Mouse (Mus musculus): ENCODE measurements at regions not wholly inside any gene's neighbourhood (a gene's known extent, or its start where the extent isn't known, plus 50 kb on each side); places are given as distances from the start of the nearest gene placed in this dataset.

- DNase-seq (ENCODE audit: low spot score): no peak
- H3K4me1 ChIP-seq: peaks cover 27% of the 10 kb centered on the region
- no peaks in the 10 kb centered on the region for H3K9me3 ChIP-seq
- 38% methylated on average over 6 of the region's 6 CpGs for whole genome bisulfite sequencing
- no peak overlapping the region for H3K4me3 ChIP-seq
- peaks cover 39% of the 10 kb centered on the region; the same call in 1 of the 2 replicates for H3K27me3 ChIP-seq (replicated peaks; ENCODE audit: low read depth, poor library complexity, severe bottlenecking)
- no peaks in the 10 kb centered on the region for H3K36me3 ChIP-seq (replicated peaks)
- H3K27ac ChIP-seq (replicated peaks): no peak overlapping the region
Observed at GRCm38 (mm10) chr14:48837181-48837580, 163.6 kb upstream of the Otx2 start.

GRCm38 (mm10) chr14:48836071-48836470 is 162.5 kb upstream of the Otx2 start:
- no peak for DNase-seq (ENCODE audit: low spot score)
- WGBS: 22% methylated on average over 2 of the region's 2 CpGs

GRCm38 (mm10) chr14:48834416-48834815 is 160.8 kb upstream of the Otx2 start:
- H3K27me3 ChIP-seq (replicated peaks; ENCODE audit: low read depth, poor library complexity, severe bottlenecking): peaks cover 34% of the 10 kb centered on the region; the same call in 1 of the 2 replicates
- no peak overlapping the region for H3K27ac ChIP-seq (replicated peaks)
- no peaks in the 10 kb centered on the region for H3K36me3 ChIP-seq (replicated peaks)
- H3K9me3 ChIP-seq: no peaks in the 10 kb centered on the region
- 90% methylated on average over 2 of the region's 2 CpGs for WGBS
- H3K4me3 ChIP-seq: no peak overlapping the region
- no peak for DNase-seq (ENCODE audit: low spot score)
- peaks cover 25% of the 10 kb centered on the region for H3K4me1 ChIP-seq

More at GRCm38 (mm10) chr14:48836071-48836470, 162.5 kb upstream of the Otx2 start:
- H3K9me3 ChIP-seq: no peaks in the 10 kb centered on the region
- peaks cover 38% of the 10 kb centered on the region; the same call in 1 of the 2 replicates for H3K27me3 ChIP-seq (replicated peaks; ENCODE audit: low read depth, poor library complexity, severe bottlenecking)
- H3K27ac ChIP-seq (replicated peaks): no peak overlapping the region
- peaks cover 27% of the 10 kb centered on the region for H3K4me1 ChIP-seq
- H3K36me3 ChIP-seq (replicated peaks): no peaks in the 10 kb centered on the region
- H3K4me3 ChIP-seq: no peak overlapping the region

GRCm38 (mm10) chr14:48826421-48826820 is 152.8 kb upstream of the Otx2 start:
- H3K4me3 ChIP-seq: no peak overlapping the region

GRCm38 (mm10) chr14:48824375-48824774 is 150.8 kb upstream of the Otx2 start:
- no peak overlapping the region for H3K4me3 ChIP-seq
- H3K36me3 ChIP-seq (replicated peaks): no peaks in the 10 kb centered on the region
- no peaks in the 10 kb centered on the region for H3K4me1 ChIP-seq
- 75% methylated on average over 3 of the region's 3 CpGs for WGBS
- 0 out of 2 replicates have a peak, but pooled peaks cover 6% of the 10 kb centered on the region for H3K27me3 ChIP-seq (replicated peaks; ENCODE audit: low read depth, poor library complexity, severe bottlenecking)
- H3K9me3 ChIP-seq: no peaks in the 10 kb centered on the region
- no peak overlapping the region for H3K27ac ChIP-seq (replicated peaks)
- DNase-seq (ENCODE audit: low spot score): no peak

More at GRCm38 (mm10) chr14:48826421-48826820, 152.8 kb upstream of the Otx2 start:
- Histone ChIP-seq H3K27me3 (replicated peaks; ENCODE audit: low read depth, poor library complexity, severe bottlenecking) (no peaks in the 10 kb centered on the region), H3K27ac (replicated peaks) (no peak overlapping the region), H3K4me1 (no peaks in the 10 kb centered on the region), H3K36me3 (replicated peaks) (no peaks in the 10 kb centered on the region), H3K9me3 (no peaks in the 10 kb centered on the region)
- WGBS: 62% methylated on average over 5 of the region's 5 CpGs
- DNase-seq (ENCODE audit: low spot score): no peak

- Histone ChIP-seq H3K27ac (replicated peaks) (no peak overlapping the region), H3K27me3 (replicated peaks; ENCODE audit: low read depth, poor library complexity, severe bottlenecking) (0 out of 2 replicates have a peak, but pooled peaks cover 9% of the 10 kb centered on the region), H3K36me3 (replicated peaks) (no peaks in the 10 kb centered on the region), H3K9me3 (no peaks in the 10 kb centered on the region), H3K4me3 (no peak overlapping the region), H3K4me1 (peaks cover 5% of the 10 kb centered on the region; the same call in 1 of the 2 replicates)
- WGBS: 88% methylated on average over 3 of the region's 3 CpGs
- no peak for DNase-seq (ENCODE audit: low spot score)
Observed at GRCm38 (mm10) chr14:48815941-48816340, 142.3 kb upstream of the Otx2 start.

- H3K36me3 ChIP-seq (replicated peaks): no peaks in the 10 kb centered on the region
- H3K4me3 ChIP-seq: no peak overlapping the region
- H3K27ac ChIP-seq (replicated peaks): no peak overlapping the region
- peaks cover 5% of the 10 kb centered on the region; the same call in 1 of the 2 replicates for H3K4me1 ChIP-seq
- DNase-seq (ENCODE audit: low spot score): peak; percentile 35
- 39% methylated on average over 8 of the region's 8 CpGs for WGBS
- 0 out of 2 replicates have a peak, but pooled peaks cover 9% of the 10 kb centered on the region for H3K27me3 ChIP-seq (replicated peaks; ENCODE audit: low read depth, poor library complexity, severe bottlenecking)
- H3K9me3 ChIP-seq: no peaks in the 10 kb centered on the region
Observed at GRCm38 (mm10) chr14:48815231-48815728, 141.7 kb upstream of the Otx2 start.

GRCm38 (mm10) chr14:48812741-48813495 is 139.3 kb upstream of the Otx2 start:
- Histone ChIP-seq H3K4me3 (no peak overlapping the region), H3K27me3 (replicated peaks; ENCODE audit: low read depth, poor library complexity, severe bottlenecking) (no peaks in the 10 kb centered on the region), H3K27ac (replicated peaks) (no peak overlapping the region), H3K4me1 (peaks cover 5% of the 10 kb centered on the region; the same call in 1 of the 2 replicates), H3K36me3 (replicated peaks) (no peaks in the 10 kb centered on the region), H3K9me3 (no peaks in the 10 kb centered on the region)
- DNase-seq (ENCODE audit: low spot score): no peak
- 69% methylated on average over 11 of the region's 11 CpGs for WGBS

GRCm38 (mm10) chr14:48804098-48804497 is 130.5 kb upstream of the Otx2 start:
- Histone ChIP-seq H3K4me1 (peaks cover 24% of the 10 kb centered on the region), H3K36me3 (replicated peaks) (no peaks in the 10 kb centered on the region), H3K9me3 (no peaks in the 10 kb centered on the region), H3K4me3 (no peak overlapping the region), H3K27me3 (replicated peaks; ENCODE audit: low read depth, poor library complexity, severe bottlenecking) (peaks cover 16% of the 10 kb centered on the region), H3K27ac (replicated peaks) (no peak overlapping the region)
- no peak for DNase-seq (ENCODE audit: low spot score)
- 87% methylated on average over 4 of the region's 4 CpGs for WGBS

GRCm38 (mm10) chr14:48801283-48801682 is 127.7 kb upstream of the Otx2 start:
- Histone ChIP-seq H3K9me3 (no peaks in the 10 kb centered on the region), H3K4me3 (0 out of 2 replicates have a peak overlapping the region, but pooled peaks have one; percentile 15), H3K36me3 (replicated peaks) (no peaks in the 10 kb centered on the region), H3K27me3 (replicated peaks; ENCODE audit: low read depth, poor library complexity, severe bottlenecking) (peaks cover 19% of the 10 kb centered on the region), H3K27ac (replicated peaks) (no peak overlapping the region; the same call in 1 of the 2 replicates), H3K4me1 (peaks cover 24% of the 10 kb centered on the region)
- peak; percentile 28 for DNase-seq (ENCODE audit: low spot score)
- 33% methylated on average over 14 of the region's 14 CpGs for WGBS

- WGBS: 18% methylated on average over 5 of the region's 5 CpGs
- Histone ChIP-seq H3K27ac (replicated peaks) (no peak overlapping the region), H3K27me3 (replicated peaks; ENCODE audit: low read depth, poor library complexity, severe bottlenecking) (peaks cover 19% of the 10 kb centered on the region), H3K36me3 (replicated peaks) (no peaks in the 10 kb centered on the region), H3K4me3 (no peak overlapping the region), H3K4me1 (peaks cover 24% of the 10 kb centered on the region), H3K9me3 (no peaks in the 10 kb centered on the region)
- DNase-seq (ENCODE audit: low spot score): no peak
Observed at GRCm38 (mm10) chr14:48800857-48801256, 127.2 kb upstream of the Otx2 start.

- no peaks in the 10 kb centered on the region for H3K36me3 ChIP-seq (replicated peaks)
- H3K27ac ChIP-seq (replicated peaks): no peak overlapping the region
- peaks cover 23% of the 10 kb centered on the region for H3K27me3 ChIP-seq (replicated peaks; ENCODE audit: low read depth, poor library complexity, severe bottlenecking)
- WGBS: 42% methylated on average over 4 of the region's 4 CpGs
- peaks cover 24% of the 10 kb centered on the region for H3K4me1 ChIP-seq
- no peak for DNase-seq (ENCODE audit: low spot score)
- H3K9me3 ChIP-seq: no peaks in the 10 kb centered on the region
- no peak overlapping the region for H3K4me3 ChIP-seq
Observed at GRCm38 (mm10) chr14:48800100-48800449, 126.5 kb upstream of the Otx2 start.
